Mouse (Mus musculus): ENCODE results near the gene Clec2g.

- no peak for TF ChIP-seq CTCF (IDR thresholded peaks at IDR 0.05; ENCODE audit: control insufficient read depth, insufficient read depth, insufficient replicate concordance, low read depth, low read length)
- TF ChIP-seq POLR2A (IDR thresholded peaks at IDR 0.05; ENCODE audit: control insufficient read depth, low read depth, low read length): no peak
Observed at GRCm38 (mm10) chr6:128945564-128945963, 11.4 kb downstream of the Clec2g start.

All from testis, adult 2 months (tissue).